Mouse (Mus musculus): Measurements from ENCODE around the gene Amh. TPM values are rescaled to one million over a fixed set of nuclear protein-coding genes. Genes with fewer than 3 reads are reported as not detected.

Gene Amh
- polyA plus RNA-seq, 1 experiment from 2014 or later, result 0.09 TPM

DNA sequence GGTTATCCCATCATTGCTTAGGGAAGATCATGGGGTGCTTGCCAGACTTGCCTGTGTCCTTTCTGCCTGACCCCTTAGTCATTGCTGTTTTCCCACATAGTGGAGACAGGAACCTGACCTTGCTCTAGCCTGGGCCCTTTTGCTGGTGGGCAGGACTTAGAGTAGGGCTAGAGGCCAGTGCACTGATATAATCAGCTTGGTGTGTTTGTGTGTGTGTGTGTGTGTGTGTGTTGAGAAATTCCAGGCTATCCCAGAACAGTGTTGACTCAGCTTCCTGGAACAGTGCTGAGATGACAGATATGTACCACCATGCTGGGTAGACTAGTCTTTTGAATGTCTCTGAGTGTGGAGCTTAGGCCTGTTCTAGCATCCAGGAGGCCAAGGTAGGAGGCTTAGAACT is 25.5 kb upstream of the Amh start:
- H3K9ac ChIP-seq (ENCODE audit: low read depth, low read length), result no peak overlapping the region
- no peak for ATAC-seq (replicated peaks; ENCODE audit: low FRiP score, low read depth)
- DNase-seq (ENCODE audit: low spot score), result no peak
- no peak overlapping the region for H3K4me2 ChIP-seq (ENCODE audit: low read length)
- H3K27me3 ChIP-seq (ENCODE audit: insufficient read depth, low read length), result no peaks in the 10 kb centered on the region
- TF ChIP-seq CTCF (IDR thresholded peaks at IDR 0.05; ENCODE audit: low read depth), result no peak
- H3K36me3 ChIP-seq (ENCODE audit: insufficient read depth, low read length), result peaks cover 74% of the 10 kb centered on the region
- H3K4me3 ChIP-seq (replicated peaks; ENCODE audit: low read depth, low read length), result no peak overlapping the region
- no peaks in the 10 kb centered on the region for H3K9me3 ChIP-seq (replicated peaks; ENCODE audit: low read length)
- no peaks in the 10 kb centered on the region for H3K4me1 ChIP-seq (replicated peaks; ENCODE audit: insufficient read depth, low read length)
- H3K27ac ChIP-seq, result no peak overlapping the region

DNA sequence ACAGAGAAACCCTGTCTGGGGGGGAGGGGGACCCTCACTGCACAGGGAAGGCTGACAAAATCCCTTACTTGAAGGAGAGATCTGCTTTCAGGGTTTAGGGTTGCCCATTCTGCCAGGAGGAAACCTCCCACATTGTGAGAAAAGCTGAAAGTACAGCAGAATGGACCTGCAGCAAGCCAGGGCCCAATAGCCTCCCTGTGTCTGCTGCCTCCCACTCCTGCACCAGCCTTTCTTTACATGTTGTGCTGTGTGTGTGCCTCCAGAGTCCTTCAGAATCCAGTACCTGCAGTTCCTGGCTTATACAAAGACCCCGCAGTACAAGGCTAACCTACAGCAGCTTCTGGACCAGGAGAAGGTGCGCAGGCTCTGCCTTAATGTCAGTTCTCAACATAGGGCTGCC is 20.7 kb upstream of the Amh start:
- WGBS, result 98% methylated on average over 2 of the region's 2 CpGs
- H3K4me2 ChIP-seq (ENCODE audit: low read length), result no peak overlapping the region
- H3K27ac ChIP-seq, result no peak overlapping the region
- H3K4me3 ChIP-seq (replicated peaks; ENCODE audit: low read depth, low read length), result no peak overlapping the region
- no peaks in the 10 kb centered on the region for H3K27me3 ChIP-seq (ENCODE audit: insufficient read depth, low read length)
- ATAC-seq (replicated peaks; ENCODE audit: low FRiP score, low read depth) (no peak), DNase-seq (ENCODE audit: low spot score) (no peak)
- TF ChIP-seq CTCF (IDR thresholded peaks at IDR 0.05; ENCODE audit: low read depth), result no peak
- no peaks in the 10 kb centered on the region for H3K9me3 ChIP-seq (replicated peaks; ENCODE audit: low read length)
- H3K9ac ChIP-seq (ENCODE audit: low read depth, low read length), result no peak overlapping the region
- H3K4me1 ChIP-seq (replicated peaks; ENCODE audit: insufficient read depth, low read length), result no peaks in the 10 kb centered on the region
- H3K36me3 ChIP-seq (ENCODE audit: insufficient read depth, low read length), result peaks cover 89% of the 10 kb centered on the region

DNA sequence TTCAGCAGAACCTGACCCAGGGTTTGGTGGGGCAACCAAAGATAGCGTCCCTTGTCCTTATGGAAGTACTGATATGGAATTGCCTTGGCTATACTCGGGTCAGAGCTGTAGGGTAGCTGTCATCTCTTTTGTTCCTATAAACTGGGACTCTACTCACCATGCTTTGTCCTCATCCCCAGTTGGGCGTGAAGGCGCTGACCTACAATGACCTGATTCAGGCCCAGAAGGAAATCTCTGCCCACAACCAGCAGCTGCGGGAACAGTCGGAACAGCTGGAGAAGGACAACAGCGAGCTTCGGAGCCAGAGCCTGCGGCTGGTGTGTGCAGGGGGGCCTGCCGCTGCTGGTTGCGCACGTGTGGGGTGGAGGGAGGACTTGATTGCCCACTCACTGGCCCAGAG is 20.2 kb upstream of the Amh start:
- H3K27ac ChIP-seq, result no peak overlapping the region
- no peak overlapping the region for H3K4me2 ChIP-seq (ENCODE audit: low read length)
- no peaks in the 10 kb centered on the region for H3K9me3 ChIP-seq (replicated peaks; ENCODE audit: low read length)
- ATAC-seq (replicated peaks; ENCODE audit: low FRiP score, low read depth) (no peak), DNase-seq (ENCODE audit: low spot score) (no peak)
- no peaks in the 10 kb centered on the region for H3K4me1 ChIP-seq (replicated peaks; ENCODE audit: insufficient read depth, low read length)
- H3K9ac ChIP-seq (ENCODE audit: low read depth, low read length), result no peak overlapping the region
- 87% methylated on average over 12 of the region's 12 CpGs for WGBS
- no peak overlapping the region for H3K4me3 ChIP-seq (replicated peaks; ENCODE audit: low read depth, low read length)
- H3K36me3 ChIP-seq (ENCODE audit: insufficient read depth, low read length), result peaks cover 87% of the 10 kb centered on the region
- TF ChIP-seq CTCF (IDR thresholded peaks at IDR 0.05; ENCODE audit: low read depth), result no peak
- H3K27me3 ChIP-seq (ENCODE audit: insufficient read depth, low read length), result no peaks in the 10 kb centered on the region

DNA sequence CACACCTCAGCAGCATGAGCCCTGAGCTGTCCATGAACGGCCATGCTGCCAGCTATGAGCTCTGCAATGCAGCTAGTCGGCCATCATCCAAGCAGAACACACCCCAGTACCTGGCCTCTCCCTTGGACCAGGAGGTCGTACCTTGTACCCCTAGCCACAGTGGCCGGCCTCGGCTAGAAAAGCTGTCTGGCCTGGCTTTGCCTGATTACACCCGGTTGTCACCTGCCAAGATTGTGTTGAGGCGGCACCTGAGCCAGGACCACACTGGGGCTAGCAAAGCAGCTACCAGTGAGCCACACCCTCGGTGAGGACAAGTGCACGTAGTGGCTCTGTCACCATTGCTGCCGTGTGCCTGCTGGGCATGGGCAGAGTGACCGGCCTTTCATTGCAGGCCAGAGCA is 19.1 kb upstream of the Amh start:
- Histone ChIP-seq H3K9me3 (replicated peaks; ENCODE audit: low read length) (no peaks in the 10 kb centered on the region), H3K4me2 (ENCODE audit: low read length) (no peak overlapping the region), H3K4me3 (replicated peaks; ENCODE audit: low read depth, low read length) (no peak overlapping the region), H3K9ac (ENCODE audit: low read depth, low read length) (no peak overlapping the region), H3K27ac (no peak overlapping the region), H3K36me3 (ENCODE audit: insufficient read depth, low read length) (peaks cover 94% of the 10 kb centered on the region), H3K27me3 (ENCODE audit: insufficient read depth, low read length) (no peaks in the 10 kb centered on the region), H3K4me1 (replicated peaks; ENCODE audit: insufficient read depth, low read length) (no peaks in the 10 kb centered on the region)
- WGBS, result 90% methylated on average over 11 of the region's 11 CpGs
- DNase-seq (ENCODE audit: low spot score) (no peak), ATAC-seq (replicated peaks; ENCODE audit: low FRiP score, low read depth) (no peak)
- TF ChIP-seq CTCF (IDR thresholded peaks at IDR 0.05; ENCODE audit: low read depth), result no peak

DNA sequence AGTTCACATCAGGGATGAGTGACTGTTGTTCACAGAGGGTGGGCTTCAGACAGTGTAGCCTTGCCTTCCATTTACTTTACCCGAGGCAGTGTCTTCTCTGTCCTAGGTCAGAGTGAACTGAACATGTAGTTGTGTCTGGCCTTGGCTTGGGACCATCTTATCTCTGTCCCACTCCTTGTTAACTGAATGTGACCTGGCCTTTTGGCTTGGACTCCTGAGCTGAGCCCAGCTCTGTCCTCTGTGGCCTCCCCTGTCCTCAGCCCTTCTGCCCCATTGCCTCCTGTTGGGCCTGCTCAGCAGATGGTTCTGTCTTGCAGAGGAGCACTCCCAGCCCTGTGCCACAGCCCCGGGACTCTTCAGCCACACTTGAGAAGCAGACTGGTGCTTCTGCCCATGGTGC is 17.5 kb upstream of the Amh start:
- no peak overlapping the region for H3K4me3 ChIP-seq (replicated peaks; ENCODE audit: low read depth, low read length)
- no peak for TF ChIP-seq CTCF (IDR thresholded peaks at IDR 0.05; ENCODE audit: low read depth)
- H3K27me3 ChIP-seq (ENCODE audit: insufficient read depth, low read length), result no peaks in the 10 kb centered on the region
- H3K27ac ChIP-seq, result no peak overlapping the region
- DNase-seq (ENCODE audit: low spot score) (no peak), ATAC-seq (replicated peaks; ENCODE audit: low FRiP score, low read depth) (no peak)
- no peak overlapping the region for H3K9ac ChIP-seq (ENCODE audit: low read depth, low read length)
- H3K4me1 ChIP-seq (replicated peaks; ENCODE audit: insufficient read depth, low read length), result no peaks in the 10 kb centered on the region
- H3K4me2 ChIP-seq (ENCODE audit: low read length), result no peak overlapping the region
- H3K36me3 ChIP-seq (ENCODE audit: insufficient read depth, low read length), result peaks cover 98% of the 10 kb centered on the region
- no peaks in the 10 kb centered on the region for H3K9me3 ChIP-seq (replicated peaks; ENCODE audit: low read length)
- WGBS, result 83% methylated on average over 2 of the region's 2 CpGs

DNA sequence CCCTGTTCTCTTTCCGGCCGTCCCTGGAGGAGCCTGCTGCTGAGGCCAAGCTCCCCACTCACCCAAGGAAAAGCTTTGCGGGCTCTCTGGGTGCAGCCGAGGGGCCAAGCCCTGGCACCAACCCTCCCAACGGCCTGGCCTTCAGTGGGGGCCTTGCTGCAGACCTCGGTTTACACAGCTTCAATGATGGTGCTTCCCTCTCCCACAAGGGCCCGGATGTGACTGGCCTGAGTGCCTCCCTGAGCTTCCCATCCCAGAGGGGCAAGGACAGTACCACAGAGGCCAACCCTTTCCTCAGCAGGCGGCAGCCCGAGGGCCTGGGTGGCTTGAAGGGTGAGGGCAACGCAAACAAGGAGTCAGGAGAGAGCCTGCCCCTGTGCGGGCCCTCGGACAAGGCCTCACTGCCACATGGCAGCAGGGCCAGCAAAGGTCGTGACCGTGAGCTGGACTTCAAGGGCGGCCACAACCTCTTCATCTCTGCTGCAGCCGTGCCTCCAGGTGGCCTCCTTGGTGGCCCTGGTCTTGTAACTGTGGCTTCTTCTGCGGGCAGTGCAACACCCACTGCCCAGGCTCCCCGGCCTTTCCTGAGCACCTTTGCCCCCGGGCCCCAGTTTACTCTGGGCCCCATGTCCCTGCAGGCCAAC is 14.2 kb upstream of the Amh start:
- Histone ChIP-seq H3K27ac (no peak overlapping the region), H3K4me3 (replicated peaks; ENCODE audit: low read depth, low read length) (no peak overlapping the region), H3K27me3 (ENCODE audit: insufficient read depth, low read length) (no peaks in the 10 kb centered on the region), H3K9me3 (replicated peaks; ENCODE audit: low read length) (no peaks in the 10 kb centered on the region), H3K9ac (ENCODE audit: low read depth, low read length) (no peak overlapping the region), H3K4me1 (replicated peaks; ENCODE audit: insufficient read depth, low read length) (no peaks in the 10 kb centered on the region), H3K4me2 (ENCODE audit: low read length) (no peak overlapping the region), H3K36me3 (ENCODE audit: insufficient read depth, low read length) (peaks cover 89% of the 10 kb centered on the region)
- no peak for TF ChIP-seq CTCF (IDR thresholded peaks at IDR 0.05; ENCODE audit: low read depth)
- DNase-seq (ENCODE audit: low spot score) (no peak), ATAC-seq (replicated peaks; ENCODE audit: low FRiP score, low read depth) (no peak)
- WGBS, result 84% methylated on average over 19 of the region's 19 CpGs

All from kidney, postnatal 0 days (tissue).